Mouse (Mus musculus): ENCODE measurements around the gene Tbc1d9.

- TF ChIP-seq CTCF (IDR thresholded peaks at IDR 0.05; ENCODE audit: control insufficient read depth, insufficient read depth, low read length) (no peak), POLR2A (IDR thresholded peaks at IDR 0.05; ENCODE audit: borderline replicate concordance, control insufficient read depth, low read depth, low read length) (no peak)
These were observed 45.5 kb downstream of the Tbc1d9 start for GRCm38 (mm10) chr8:83210676-83211075.

Measured in bone marrow, adult 2 months (tissue).